Mouse (Mus musculus) spleen, embryonic (tissue): ENCODE data around the gene Gtf2f1.

Experiments
- CTCF ChIA-PET: fragments of 350-600 bp; sonication (Branson Sonifier 250); formaldehyde crosslinking; loops from one replicate; lab custom pipeline; 2022; lab: Charles Lee

Gtf2f1 gene

DNA sequence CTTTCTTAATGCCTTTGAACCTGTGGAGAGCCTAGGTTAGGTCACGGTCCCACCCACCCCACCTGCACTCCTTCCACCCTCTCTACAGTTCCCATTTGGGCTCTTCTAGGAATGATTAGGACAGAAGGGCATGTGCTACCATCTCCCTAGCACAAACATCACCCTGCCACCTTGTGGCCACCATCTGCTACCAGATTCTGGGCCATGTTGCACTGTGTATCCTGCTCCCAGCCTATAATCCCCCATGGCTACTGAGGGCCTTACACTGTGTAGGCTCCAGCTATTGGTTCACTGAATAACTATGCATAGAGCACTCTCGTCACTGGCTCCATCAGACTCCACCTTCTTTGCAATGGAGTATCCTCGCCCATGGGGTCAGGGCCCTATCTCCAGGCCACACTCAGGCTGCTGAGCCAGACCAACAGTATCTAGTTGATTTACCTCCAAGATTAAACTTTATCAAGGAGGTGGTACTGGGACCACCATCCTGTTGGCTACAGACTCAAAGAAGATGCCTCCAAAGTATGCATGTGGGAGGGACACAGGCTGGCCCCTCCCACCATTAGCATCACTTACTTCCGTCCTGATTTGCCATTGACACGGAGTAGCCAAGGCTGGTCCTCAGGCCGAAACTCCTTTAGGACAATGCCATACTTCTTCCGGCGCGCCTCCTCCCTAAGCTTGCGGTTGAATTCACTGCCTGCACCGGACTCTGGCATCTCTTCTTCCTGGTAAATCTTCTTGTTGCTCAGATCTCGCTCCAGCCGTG is 3.8 kb downstream of the Gtf2f1 start:
- CTCF ChIA-PET, result no interaction called here

- CTCF ChIA-PET, result no interaction called here
Observed at GRCm38 (mm10) chr17:57003994-57004393, 7.1 kb downstream of the Gtf2f1 start.

GRCm38 (mm10) chr17:57001228-57001627 is 9.9 kb downstream of the Gtf2f1 start:
- CTCF ChIA-PET, result no interaction called here

DNA sequence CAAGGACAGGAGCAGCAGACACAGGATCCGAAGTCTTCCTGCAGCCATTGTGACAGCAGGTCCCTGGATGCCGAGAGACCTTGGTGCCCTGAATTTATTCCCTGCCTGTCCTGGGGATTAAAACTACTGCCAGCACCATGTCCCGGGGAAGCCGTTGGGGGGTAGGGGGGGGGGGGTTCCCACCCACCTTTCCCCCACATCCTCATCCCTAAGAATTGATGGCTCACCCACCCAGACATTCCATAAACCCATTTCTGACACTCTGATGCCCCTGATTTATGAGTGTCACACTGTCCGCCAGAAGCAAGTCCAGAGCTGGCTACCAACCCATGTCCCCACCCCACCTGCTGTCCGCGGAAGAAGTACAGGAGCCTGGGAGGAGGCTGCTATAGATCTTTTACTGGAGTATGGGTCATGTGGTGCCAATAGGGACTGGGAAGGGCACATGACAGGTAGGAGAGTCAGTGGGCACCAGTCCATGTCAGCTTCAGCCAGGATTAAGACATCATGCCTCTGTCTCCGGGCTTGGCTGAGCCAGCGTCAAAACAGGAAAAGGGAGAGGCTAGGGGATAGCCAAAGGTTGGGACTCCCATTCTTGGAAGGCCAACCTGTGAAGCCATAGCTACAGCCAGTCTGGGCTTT is 11.0 kb downstream of the Gtf2f1 start, which contains the start of gene Pspn:
Gene Pspn (minus strand): TSS at position 51 of the 642 bp plus-strand sequence.
- CTCF ChIA-PET, result no interaction called here

GRCm38 (mm10) chr17:56999414-56999813 is 11.7 kb downstream of the Gtf2f1 start:
- CTCF ChIA-PET, result no interaction called here

DNA sequence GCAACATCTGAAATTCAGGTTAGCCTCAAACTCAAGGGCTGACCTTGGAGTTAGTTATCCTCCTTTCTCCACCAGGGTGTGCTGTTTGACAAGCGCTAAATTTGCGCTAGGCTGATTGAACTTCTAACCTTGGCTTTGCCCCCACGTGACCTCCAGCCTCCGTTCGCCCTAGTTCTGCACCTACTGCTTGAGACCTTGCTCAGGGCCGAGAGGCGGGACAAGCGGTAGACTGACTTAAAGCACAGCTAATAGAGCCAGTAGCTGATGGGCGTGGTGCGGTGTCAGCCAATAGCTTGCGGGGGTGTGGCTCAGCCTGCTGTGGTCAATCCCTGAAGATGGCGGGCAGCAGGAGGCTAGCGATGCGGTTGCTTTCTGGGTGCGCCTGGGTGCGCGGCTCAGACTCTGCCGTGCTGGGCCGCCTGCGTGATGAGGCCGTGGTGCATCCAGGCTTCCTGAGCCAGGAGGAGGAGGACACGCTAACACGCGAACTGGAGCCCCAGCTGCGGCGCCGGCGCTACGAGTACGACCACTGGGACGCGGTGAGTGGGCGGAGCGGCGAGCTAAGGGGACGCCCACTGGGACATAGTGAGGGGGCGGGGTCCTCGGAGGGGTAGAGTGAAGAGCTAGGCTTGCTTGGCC is 13.9 kb downstream of the Gtf2f1 start, which contains the start of gene Alkbh7:
Gene Alkbh7 (plus strand): TSS at position 311 of the 639 bp plus-strand sequence.
- CTCF ChIA-PET, result interaction anchor here (1.0 to 1.1 kb wide), 2 partner anchors 232 to 337 kb away, joined by 3 to 5 read pairs; partner anchors contain the start of gene Dus3l

DNA sequence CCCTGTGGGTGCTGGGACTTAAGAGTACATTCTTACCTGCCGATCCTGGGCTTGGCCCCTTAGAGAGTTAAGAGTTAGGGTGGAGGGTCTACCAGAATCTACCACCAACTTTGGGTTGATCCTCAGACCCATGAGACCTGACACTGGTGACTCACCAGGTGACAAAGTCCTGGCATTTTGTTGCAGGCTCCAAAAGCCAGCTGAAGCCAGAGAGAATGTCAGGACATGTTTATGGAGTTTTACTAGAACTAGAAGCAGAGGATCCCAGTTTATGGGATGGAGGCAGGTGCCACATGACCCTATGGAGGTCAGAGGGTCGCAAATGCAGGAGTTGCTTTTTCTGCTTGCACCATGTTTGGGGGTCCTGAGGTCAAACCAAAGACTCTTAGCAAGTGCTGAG is 14.6 kb downstream of the Gtf2f1 start:
- CTCF ChIA-PET, result interaction anchor here (1.0 kb wide), 1 partner anchor 338 kb away, joined by 5 read pairs; no protein-coding TSS in a partner anchor

- CTCF ChIA-PET, result no interaction called here
Observed at GRCm38 (mm10) chr17:56995046-56995445, 16.0 kb downstream of the Gtf2f1 start.

GRCm38 (mm10) chr17:56990966-56991365 is 20.1 kb downstream of the Gtf2f1 start:
- CTCF ChIA-PET, result interaction anchor here (0.7 to 0.8 kb wide), 2 partner anchors 18 to 204 kb away, joined by 3 to 9 read pairs; no protein-coding TSS in a partner anchor

DNA sequence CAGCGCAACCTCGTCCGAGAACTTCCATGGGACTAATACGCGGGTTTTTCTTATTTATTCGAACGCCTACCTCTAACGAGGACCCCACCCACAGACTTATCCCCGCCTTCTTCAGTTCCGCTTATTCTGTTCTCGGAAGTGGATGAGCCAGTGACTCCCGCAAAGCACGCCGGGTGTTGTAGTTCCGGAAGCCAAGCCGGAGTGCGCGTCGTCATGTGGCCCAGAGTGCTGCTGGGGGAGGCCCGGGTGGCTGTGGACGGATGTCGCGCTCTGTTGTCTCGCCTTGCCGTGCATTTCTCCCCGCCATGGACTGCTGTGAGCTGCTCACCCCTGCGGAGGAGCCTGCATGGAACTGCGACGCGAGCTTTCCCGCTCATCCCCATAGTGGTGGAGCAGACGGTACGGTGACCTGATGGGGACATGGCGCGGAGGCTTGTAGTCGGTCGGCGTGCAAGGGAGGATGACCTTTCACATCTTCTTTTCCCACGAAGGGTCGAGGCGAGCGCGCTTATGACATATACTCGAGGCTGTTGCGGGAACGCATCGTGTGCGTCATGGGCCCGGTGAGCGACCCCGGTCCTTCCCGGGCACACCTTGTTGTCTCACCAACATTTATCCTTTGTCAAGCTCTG is 20.9 kb downstream of the Gtf2f1 start, which contains the start of gene Clpp:
Gene Clpp (plus strand): TSS at position 191 of the 632 bp plus-strand sequence.
- CTCF ChIA-PET, result interaction anchor here (0.6 to 0.8 kb wide), 3 partner anchors 19 to 203 kb away, joined by 3 to 9 read pairs (median 3); no protein-coding TSS in a partner anchor

GRCm38 (mm10) chr17:56989467-56990114 is 21.5 kb downstream of the Gtf2f1 start:
- CTCF ChIA-PET, result interaction anchor here (0.6 kb wide), 1 partner anchor 162 kb away, joined by 3 read pairs; no protein-coding TSS in a partner anchor

DNA sequence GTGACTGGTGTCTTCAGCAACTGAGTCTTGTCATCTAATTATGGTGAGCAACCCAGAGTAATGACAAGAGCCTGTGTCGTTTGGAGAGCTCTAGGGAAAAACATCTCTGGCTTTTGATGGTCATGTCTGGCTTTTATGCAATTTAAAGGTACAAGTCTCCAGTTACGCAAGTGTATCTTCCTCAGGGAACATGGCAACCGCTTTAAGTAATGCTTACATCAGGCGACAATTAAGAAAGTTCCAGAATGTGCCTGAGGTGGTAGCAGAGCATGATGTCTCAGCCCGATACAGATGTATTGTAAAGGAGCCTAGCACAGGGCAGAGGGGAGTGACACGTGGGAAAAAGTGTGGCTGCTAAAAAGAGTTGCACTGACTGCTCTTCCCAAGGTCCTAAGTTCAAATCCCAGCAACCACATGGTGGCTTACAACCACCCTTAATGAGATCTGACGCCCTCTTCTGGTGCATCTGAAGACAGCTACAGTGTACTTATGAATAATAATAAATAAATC is 22.1 kb downstream of the Gtf2f1 start:
- CTCF ChIA-PET, result no interaction called here

DNA sequence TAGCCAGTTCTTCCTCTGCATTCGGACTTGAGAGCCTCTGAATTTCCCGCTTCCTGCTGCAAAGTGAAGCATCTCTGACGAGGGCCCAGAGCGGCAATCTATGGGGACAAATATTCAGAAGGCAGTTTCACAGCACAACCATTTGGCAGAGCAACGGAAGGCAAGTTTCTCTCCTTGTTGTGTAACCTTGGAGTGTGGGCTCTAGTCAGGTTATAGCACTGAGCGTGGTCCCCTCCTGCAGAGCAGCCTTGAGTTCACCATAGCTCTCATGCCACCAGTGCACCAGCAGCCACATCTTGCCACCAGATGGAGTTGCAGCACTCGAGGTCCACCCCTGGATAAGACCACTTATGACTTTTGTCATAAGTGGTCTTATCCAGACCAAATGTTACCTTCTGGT is 22.6 kb downstream of the Gtf2f1 start:
- CTCF ChIA-PET, result no interaction called here

- CTCF ChIA-PET, result no interaction called here
Observed at GRCm38 (mm10) chr17:56986105-56986805, 24.8 kb downstream of the Gtf2f1 start.

DNA sequence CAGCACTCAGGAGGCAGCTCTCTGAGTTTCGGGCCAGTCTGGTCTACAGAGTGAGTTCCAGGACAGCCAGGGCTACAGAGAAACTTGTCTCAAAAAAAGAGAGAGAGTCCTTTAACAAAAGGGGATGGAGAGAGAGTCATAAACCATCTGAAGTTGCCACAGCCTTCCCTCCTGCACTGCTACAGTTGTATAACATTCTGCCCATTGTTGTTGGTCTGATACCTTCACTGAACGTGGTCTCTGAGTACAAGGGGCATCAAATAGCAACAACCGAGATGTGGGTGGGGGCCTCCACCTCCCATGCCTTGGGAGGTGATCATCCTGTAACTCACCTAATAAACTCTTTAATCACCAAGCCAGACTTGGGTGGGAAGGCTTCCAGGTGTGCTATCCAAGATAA is 25.4 kb downstream of the Gtf2f1 start:
- CTCF ChIA-PET, result no interaction called here

DNA sequence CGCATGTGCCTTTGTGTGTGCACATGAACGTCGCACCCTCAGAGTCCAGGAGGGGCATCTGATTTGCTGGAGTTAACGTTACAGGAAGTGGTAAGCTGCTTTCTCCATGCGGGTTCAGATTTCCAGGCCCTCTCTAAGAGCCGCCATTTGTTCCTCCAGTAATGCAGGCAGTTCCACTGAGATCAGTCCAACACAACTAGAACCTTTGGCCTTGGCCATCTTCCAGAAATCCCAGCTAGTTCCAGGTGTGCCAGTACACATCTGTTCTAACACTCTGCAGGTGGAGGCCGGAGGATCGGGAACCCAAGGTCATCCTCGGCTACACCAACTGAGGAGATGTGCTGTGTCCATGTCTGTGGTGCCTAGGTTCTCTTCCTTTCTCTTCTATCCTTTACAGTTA is 26.2 kb downstream of the Gtf2f1 start:
- CTCF ChIA-PET, result no interaction called here

DNA sequence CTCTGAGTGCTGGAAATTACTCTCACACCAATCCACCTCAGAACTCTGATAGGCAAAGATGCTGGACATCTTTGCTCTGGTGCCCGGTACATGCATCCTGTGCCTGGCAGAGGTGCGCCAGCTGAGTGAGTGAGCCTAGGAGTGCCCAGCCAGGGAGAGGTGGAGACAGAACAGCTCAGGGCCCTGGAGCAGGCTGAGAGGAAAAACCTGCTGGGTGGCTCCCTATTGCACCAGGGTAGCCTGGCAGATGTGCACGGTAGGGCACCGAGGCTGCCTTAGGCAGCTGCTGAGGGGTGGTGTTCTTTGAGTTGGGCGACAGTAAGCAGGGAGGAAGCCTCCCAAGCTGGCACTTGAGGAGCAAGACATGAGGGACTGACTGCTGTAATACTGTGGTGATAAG is 29.1 kb downstream of the Gtf2f1 start, which contains the start of gene Acer1:
Gene Acer1 (minus strand): TSS at position 114 of the 400 bp plus-strand sequence.
- CTCF ChIA-PET, result no interaction called here

DNA sequence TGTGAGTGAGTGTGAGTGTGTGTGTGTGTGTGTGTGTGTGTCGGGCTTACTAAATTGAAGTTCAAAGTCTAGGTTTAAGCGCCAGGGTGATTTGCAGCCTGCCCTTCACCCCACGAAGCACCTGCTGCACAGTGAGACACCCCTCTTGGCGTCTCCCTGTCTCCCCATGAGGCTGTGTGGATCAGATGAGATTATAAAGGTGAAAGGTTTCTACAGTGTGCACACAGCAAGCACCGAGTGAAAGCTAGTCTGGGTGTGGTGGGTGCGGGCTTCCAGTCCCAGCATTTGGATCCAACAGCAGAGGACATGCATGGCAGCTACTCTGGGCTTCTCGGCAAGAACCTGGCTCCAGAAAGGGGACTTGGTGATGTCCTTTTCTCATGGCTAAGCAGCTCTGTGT is 30.0 kb downstream of the Gtf2f1 start:
- CTCF ChIA-PET, result interaction anchor here (0.6 kb wide), 1 partner anchor 216 kb away, joined by 5 read pairs; no protein-coding TSS in a partner anchor

GRCm38 (mm10) chr17:56979524-56979923 is 31.6 kb downstream of the Gtf2f1 start:
- CTCF ChIA-PET, result interaction anchor here (0.5 kb wide), 1 partner anchor 20 kb away, joined by 10 read pairs; no protein-coding TSS in a partner anchor
